Mouse (Mus musculus) limb, embryonic 14.5 days (tissue): ENCODE results near the gene Mlph. TPM values are rescaled to one million over a fixed set of nuclear protein-coding genes. Genes with fewer than 3 reads are reported as not detected.
A peak's percentile ranks its signal among the peaks of the same experiment; 100 is the strongest.

ENCODE experiments used
- ATAC-seq: fragments of 200-750 bp; cut with Nextera tagmentation; 2 replicates; pipeline ENCODE4 v1.8.0; 2017; ENCODE audit warnings: low read depth, moderate number of reproducible peaks, moderate TSS enrichment; ENCODE audit not compliant: low FRiP score
- DNase-seq: peaks from one replicate; pipeline ENCODE4 v3.0.0-alpha.2; 2015; ENCODE audit warnings: low spot score
- H3K27ac ChIP-seq: fragments of 300-500 bp; sonication (generic); replicated peaks from 2 replicates; pipeline ENCODE4 v1.5.1; 2014; ENCODE audit warnings: low read depth, mild to moderate bottlenecking, low read length, moderate library complexity, mixed read lengths
- H3K27me3 ChIP-seq: fragments of 300-500 bp; sonication (generic); 2 replicates; pipeline ENCODE4 v1.6.1; 2014; ENCODE audit warnings: low read length, mixed read lengths; ENCODE audit not compliant: control insufficient read depth, insufficient read depth
- H3K36me3 ChIP-seq: fragments of 300-500 bp; sonication (generic); 2 replicates; pipeline ENCODE4 v1.6.1; 2014; ENCODE audit warnings: mild to moderate bottlenecking, low read length, moderate library complexity, mixed read lengths; ENCODE audit not compliant: control insufficient read depth, insufficient read depth
- H3K4me1 ChIP-seq: fragments of 300-500 bp; sonication (generic); 2 replicates; pipeline ENCODE4 v1.6.1; 2014; ENCODE audit warnings: antibody characterized with exemption, low read length, mixed read lengths; ENCODE audit not compliant: control insufficient read depth, insufficient read depth
- H3K4me2 ChIP-seq: fragments of 300-500 bp; sonication (generic); replicated peaks from 2 replicates; pipeline ENCODE4 v1.6.1; 2014; ENCODE audit warnings: low read depth, mild to moderate bottlenecking, low read length, moderate library complexity; ENCODE audit not compliant: severe bottlenecking
- H3K4me3 ChIP-seq: fragments of 300-500 bp; sonication (generic); replicated peaks from 2 replicates; pipeline ENCODE4 v1.5.1; 2014; ENCODE audit warnings: low read length
- H3K9ac ChIP-seq: fragments of 300-500 bp; sonication (generic); 2 replicates; pipeline ENCODE4 v1.6.1; 2014; ENCODE audit warnings: mild to moderate bottlenecking, low read depth, low read length, moderate library complexity; ENCODE audit not compliant: severe bottlenecking
- H3K9me3 ChIP-seq: fragments of 300-500 bp; sonication (generic); 2 replicates; pipeline ENCODE4 v1.6.1; 2016; ENCODE audit warnings: low read length; ENCODE audit not compliant: control insufficient read depth
- POLR2A ChIP-seq: fragments of 200-500 bp; IDR thresholded peaks from 2 replicates; pipeline ENCODE4 v1.8.0; 2012; ENCODE audit warnings: inconsistent platforms, mild to moderate bottlenecking, moderate library complexity, borderline replicate concordance; ENCODE audit not compliant: insufficient read depth, insufficient read length; ENCODE audit errors: extremely low read depth
- WGBS: fragments of 180-500 bp; shearing (Covaris S2); extraction: QIAGEN DNeasy Blood & Tissue Kit; methylation state at CpG from one replicate; pipeline ENCODE4 v1.1.7; 2014; 5-methylcytosine and 5-hydroxymethylcytosine counted together
- polyA plus RNA-seq, 2 experiments: library from polyadenylated mRNA; depleted of rRNA in 1 of 2; stranded (reverse) in 1 of 2; unstranded in 1 of 2; fragments of >200 nt; fragmentation: Nextera tagmentation in 1 of 2; extraction: Ambion mirVana in 1 of 2; gene quantifications; 2 replicates each; pipeline versions ENCODE4 v1.2.1 to v1.2.3; 2012 to 2014

The Mlph gene
- polyA plus RNA-seq, 2 experiments = 1.3 to 1.5 TPM

- Histone ChIP-seq H3K27me3 (no peaks in the 10 kb centered on the region), H3K9me3 (no peaks in the 10 kb centered on the region), H3K36me3 (no peaks in the 10 kb centered on the region), H3K9ac (0 out of 2 replicates have a peak overlapping the region, but pooled peaks have one; percentile 5), H3K27ac (no peak overlapping the region), H3K4me3 (no peak overlapping the region), H3K4me1 (peaks cover 5% of the 10 kb centered on the region; the same call in 1 of the 2 replicates), H3K4me2 (no peak overlapping the region)
- no peak for TF ChIP-seq POLR2A
- ATAC-seq (no peak), DNase-seq (no peak)
- WGBS = 81% methylated on average over 4 of the region's 4 CpGs
These were observed 53.8 kb downstream of the Mlph start for GRCm38 (mm10) chr1:90968649-90969048.

- Histone ChIP-seq H3K27me3 (no peaks in the 10 kb centered on the region), H3K4me1 (peaks cover 5% of the 10 kb centered on the region; the same call in 1 of the 2 replicates), H3K9ac (0 out of 2 replicates have a peak within 1 kb of the TSS, but pooled peaks have one; percentile 5), H3K4me2 (peak within 1 kb of the TSS; percentile 24; the same call in 1 of the 2 replicates), H3K27ac (no peak within 1 kb of the TSS), H3K4me3 (no peak within 1 kb of the TSS), H3K9me3 (no peaks in the 10 kb centered on the region), H3K36me3 (no peaks in the 10 kb centered on the region)
- no peak for TF ChIP-seq POLR2A
- DNase-seq (no peak), ATAC-seq (no peak)
- WGBS = 13% methylated on average over 9 of the region's 9 CpGs
These were observed 54.5 kb downstream of the Mlph start, which contains the start of gene Rab17 for GRCm38 (mm10) chr1:90969347-90969784. Gene Rab17 (minus strand): TSS chr1:90969661.

- TF ChIP-seq POLR2A = no peak
- H3K9me3 ChIP-seq = no peaks in the 10 kb centered on the region
- H3K27me3 ChIP-seq = no peaks in the 10 kb centered on the region
- ATAC-seq (no peak), DNase-seq (no peak)
- no peak overlapping the region for H3K27ac ChIP-seq
- 78% methylated on average over 10 of the region's 10 CpGs for WGBS
- no peak overlapping the region for H3K4me3 ChIP-seq
- H3K4me1 ChIP-seq = peaks cover 5% of the 10 kb centered on the region; the same call in 1 of the 2 replicates
- no peaks in the 10 kb centered on the region for H3K36me3 ChIP-seq
- H3K4me2 ChIP-seq = no peak overlapping the region
- H3K9ac ChIP-seq = no peak overlapping the region
These were observed 55.1 kb downstream of the Mlph start for GRCm38 (mm10) chr1:90969881-90970390.

- H3K9ac ChIP-seq = no peak overlapping the region
- no peak overlapping the region for H3K4me3 ChIP-seq
- peaks cover 5% of the 10 kb centered on the region; the same call in 1 of the 2 replicates for H3K4me1 ChIP-seq
- no peaks in the 10 kb centered on the region for H3K27me3 ChIP-seq
- H3K4me2 ChIP-seq = no peak overlapping the region
- H3K9me3 ChIP-seq = no peaks in the 10 kb centered on the region
- H3K27ac ChIP-seq = no peak overlapping the region
- no peak for TF ChIP-seq POLR2A
- peak; percentile 79 for ATAC-seq
- peak; percentile 93 for DNase-seq
- WGBS = 17% methylated on average over 9 of the region's 9 CpGs
- H3K36me3 ChIP-seq = no peaks in the 10 kb centered on the region
These were observed 58.2 kb downstream of the Mlph start for GRCm38 (mm10) chr1:90972911-90973573.

GRCm38 (mm10) chr1:90973574-90973911 lies 58.7 kb downstream of the Mlph start:
- H3K4me3 ChIP-seq = no peak overlapping the region
- ATAC-seq (peak; percentile 28; the same call in 1 of the 2 replicates), DNase-seq (no peak)
- H3K27ac ChIP-seq = no peak overlapping the region
- H3K9ac ChIP-seq = no peak overlapping the region
- no peak for TF ChIP-seq POLR2A
- no peaks in the 10 kb centered on the region for H3K27me3 ChIP-seq
- H3K9me3 ChIP-seq = no peaks in the 10 kb centered on the region
- 80% methylated on average over 2 of the region's 2 CpGs for WGBS
- H3K4me2 ChIP-seq = no peak overlapping the region
- H3K4me1 ChIP-seq = peaks cover 5% of the 10 kb centered on the region; the same call in 1 of the 2 replicates
- no peaks in the 10 kb centered on the region for H3K36me3 ChIP-seq
